Mouse (Mus musculus) heart, adult 18-20 months (tissue): ENCODE results near the gene G530012D18Rik. TPM values are rescaled to one million over a fixed set of nuclear protein-coding genes. Genes with fewer than 3 reads are reported as not detected.
"Not testable (repeated sequence)": the region's sequence is repeated elsewhere in the genome, so short reads cannot be mapped to it uniquely, and the experiment has no call there.

ENCODE experiments used
- DNase-seq, 2 experiments: peaks; one replicate each; pipeline ENCODE4 v3.0.0; 2021 to 2022; ENCODE audit warnings: mixed read lengths in 1 of 2
- total RNA-seq, 2 experiments: library from RNA; stranded (reverse); gene quantifications; 2 replicates each; pipeline ENCODE4 v1.2.3; 2021

Gene G530012D18Rik
- total RNA-seq, 2 experiments from 2014 or later: not detected

DNA sequence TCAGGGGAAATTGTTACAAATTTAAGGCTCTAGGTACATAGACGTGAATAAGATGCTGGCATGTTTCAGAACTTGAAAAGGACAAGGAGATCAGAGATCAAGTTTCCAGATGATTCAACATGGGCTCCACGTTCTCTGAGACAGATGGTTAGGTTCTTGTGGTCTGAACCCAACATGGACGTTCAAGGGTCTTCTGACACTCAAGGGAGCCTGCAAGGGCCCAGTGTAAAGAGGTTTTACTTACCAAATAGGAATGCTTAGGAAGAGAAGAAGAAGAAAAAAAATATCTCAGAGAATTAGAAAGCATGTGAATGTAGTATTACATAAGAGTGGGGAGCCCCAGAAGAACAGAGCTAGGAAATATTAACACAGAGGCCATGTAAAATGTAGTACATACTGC lies 40.3 kb downstream of the G530012D18Rik start:
- not testable (repeated sequence) for DNase-seq

DNA sequence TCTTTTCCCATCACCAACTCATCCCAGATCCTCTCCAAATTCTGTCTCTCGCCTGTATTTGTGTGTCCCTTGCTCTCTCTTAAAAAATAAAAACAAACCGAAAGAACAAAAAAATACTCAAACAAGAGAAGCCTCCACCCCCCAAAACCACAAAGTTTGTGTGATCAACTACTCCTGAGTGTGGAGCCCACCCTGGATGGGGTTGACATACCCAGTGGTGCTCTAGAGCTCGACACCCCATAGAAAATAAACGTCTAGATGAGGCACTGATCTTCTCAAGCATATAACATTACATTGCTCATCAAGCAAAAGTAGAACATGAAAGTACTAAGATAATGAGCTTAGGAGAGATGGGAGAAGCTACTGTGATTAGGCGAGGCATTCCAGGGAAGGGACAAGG lies 41.7 kb downstream of the G530012D18Rik start:
- DNase-seq: not testable (repeated sequence)

DNA sequence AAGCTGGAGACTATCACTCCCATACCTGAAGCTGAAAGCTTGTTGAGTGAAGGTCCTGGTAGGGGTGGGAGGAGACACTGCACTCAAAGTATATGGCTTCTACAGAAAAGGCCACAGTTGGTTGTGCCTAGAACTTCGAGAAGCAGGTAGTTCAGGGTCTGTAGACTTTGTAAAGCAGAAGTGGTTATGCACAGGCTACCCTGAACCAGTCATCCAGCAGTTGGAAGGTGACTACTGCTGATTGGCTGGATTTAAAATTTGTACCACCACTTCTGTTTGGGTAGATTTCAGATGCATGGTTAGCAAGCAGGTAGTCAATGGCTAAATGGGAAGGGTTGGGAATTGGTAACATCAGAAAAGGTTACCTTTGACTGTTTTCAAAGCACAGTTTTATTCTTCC lies 43.2 kb downstream of the G530012D18Rik start:
- DNase-seq: not testable (repeated sequence)

Other genes starting within 250 kb of the G530012D18Rik start
- gene Sp110, start 23.1 kb downstream of the G530012D18Rik start, total RNA-seq: 1 to 10 TPM; 2.8 to 4.3 TPM
- gene Sp140, start 24.7 kb downstream of the G530012D18Rik start, total RNA-seq: 1 to 10 TPM; 3.3 to 4.0 TPM
- gene Sp100, start 74.3 kb downstream of the G530012D18Rik start, total RNA-seq: 10 to 100 TPM; 19.6 to 20.4 TPM
- gene A630001G21Rik, start 203.0 kb downstream of the G530012D18Rik start, total RNA-seq: under 1 TPM; 0.65 to 0.82 TPM
- gene Cab39, start 217.8 kb downstream of the G530012D18Rik start, total RNA-seq: 100 to 1,000 TPM; 118 to 119 TPM